Mouse (Mus musculus) kidney, postnatal 0 days (tissue): ENCODE measurements around the gene Tmem159. TPM values are rescaled to one million over a fixed set of nuclear protein-coding genes. Genes with fewer than 3 reads are reported as not detected.
A peak's percentile ranks its signal among the peaks of the same experiment; 100 is the strongest.

Experiments used
- ATAC-seq: fragments of 200-750 bp; cut with Nextera tagmentation; replicated peaks from 2 replicates; pipeline ENCODE4 v1.8.0; 2017; ENCODE audit warnings: low read depth, moderate number of reproducible peaks, moderate TSS enrichment, moderate library complexity; ENCODE audit not compliant: low FRiP score
- DNase-seq: peaks from one replicate; pipeline ENCODE4 v3.0.0-alpha.2; 2016; ENCODE audit warnings: low spot score
- H3K27ac ChIP-seq: fragments of 300-500 bp; sonication (generic); 2 replicates; pipeline ENCODE4 v1.5.1; 2014; ENCODE audit warnings: mild to moderate bottlenecking
- H3K27me3 ChIP-seq: fragments of 300-500 bp; sonication (generic); 2 replicates; pipeline ENCODE4 v1.6.1; 2014; ENCODE audit warnings: low read length, mixed read lengths; ENCODE audit not compliant: insufficient read depth
- H3K36me3 ChIP-seq: fragments of 300-500 bp; sonication (generic); 2 replicates; pipeline ENCODE4 v1.6.1; 2014; ENCODE audit warnings: low read length, mixed read lengths; ENCODE audit not compliant: insufficient read depth
- H3K4me1 ChIP-seq: fragments of 300-500 bp; sonication (generic); replicated peaks from 2 replicates; pipeline ENCODE4 v1.6.1; 2014; ENCODE audit warnings: antibody characterized with exemption, low read length, mixed read lengths; ENCODE audit not compliant: insufficient read depth
- H3K4me2 ChIP-seq: fragments of 300-500 bp; sonication (generic); 2 replicates; pipeline ENCODE4 v1.6.1; 2014; ENCODE audit warnings: mild to moderate bottlenecking, low read length, moderate library complexity, mixed read lengths
- H3K4me3 ChIP-seq: fragments of 300-500 bp; sonication (generic); replicated peaks from 2 replicates; pipeline ENCODE4 v1.5.1; 2014; ENCODE audit warnings: low read depth, low read length
- H3K9ac ChIP-seq: fragments of 300-500 bp; sonication (generic); 2 replicates; pipeline ENCODE4 v1.6.1; 2014; ENCODE audit warnings: low read depth, low read length
- H3K9me3 ChIP-seq: fragments of 300-500 bp; sonication (generic); replicated peaks from 2 replicates; pipeline ENCODE4 v1.6.1; 2016; ENCODE audit warnings: low read length, inconsistent platforms, mixed read lengths
- CTCF ChIP-seq: IDR thresholded peaks from 2 replicates; pipeline ENCODE4 v1.5.1; 2016; ENCODE audit warnings: antibody characterized with exemption, low read depth, mild to moderate bottlenecking, moderate library complexity
- WGBS: fragments of 180-500 bp; shearing (Covaris S2); extraction: QIAGEN DNeasy Blood & Tissue Kit; methylation state at CpG from one replicate; pipeline ENCODE4 v1.1.7; 2014; 5-methylcytosine and 5-hydroxymethylcytosine counted together
- polyA plus RNA-seq: library from polyadenylated mRNA; unstranded; fragments of >200 nt; fragmentation: Nextera tagmentation; extraction: Ambion mirVana; gene quantifications from 2 replicates; pipeline ENCODE4 v1.2.1, GENCODE M21; 2015

The Tmem159 gene
- polyA plus RNA-seq, 1 experiment from 2014 or later: 43.4 TPM

DNA sequence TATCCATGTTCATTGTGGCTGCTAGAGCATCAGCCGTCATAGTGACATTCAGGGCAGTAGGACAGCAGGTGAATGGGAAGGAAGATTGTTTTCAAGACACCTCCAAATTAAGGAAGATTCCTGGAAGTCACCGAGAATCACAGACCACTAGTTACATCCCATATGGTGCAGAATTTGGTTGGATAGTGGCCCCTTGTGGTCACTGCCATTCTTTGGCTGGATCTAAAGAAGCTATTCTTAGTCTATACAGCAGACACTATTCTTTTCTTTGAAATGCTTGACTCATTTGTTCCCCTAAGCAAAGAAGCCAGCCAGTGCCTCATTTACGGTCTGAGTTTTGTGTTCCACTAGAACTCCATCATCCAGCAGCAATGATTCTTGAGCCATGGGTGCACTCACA, 2.8 kb downstream of the Tmem159 start:
- DNase-seq: peak; percentile 19

DNA sequence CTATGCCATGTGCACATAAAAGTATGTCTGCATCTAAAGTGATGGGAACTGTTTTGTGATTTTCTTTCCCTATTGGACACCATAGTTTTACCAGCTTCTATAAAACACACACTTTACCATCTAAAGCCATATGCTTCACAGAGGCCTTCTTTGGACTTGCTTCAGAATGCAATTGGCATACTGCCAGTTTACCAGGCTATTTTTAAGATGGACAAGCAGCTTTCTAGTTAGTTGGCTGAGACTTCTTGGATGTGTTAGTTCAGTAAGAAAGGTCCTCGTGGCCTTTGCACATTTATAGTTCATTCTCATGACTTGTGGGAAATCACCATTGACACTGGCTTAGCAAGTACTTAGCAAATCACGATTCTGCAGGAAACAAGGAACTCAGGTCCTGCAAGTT, 4.2 kb downstream of the Tmem159 start:
- Histone ChIP-seq H3K9ac (no peak overlapping the region), H3K4me3 (no peak overlapping the region), H3K4me1 (peaks cover 4% of the 10 kb centered on the region; the same call in 1 of the 2 replicates), H3K27me3 (no peaks in the 10 kb centered on the region), H3K4me2 (no peak overlapping the region), H3K27ac (no peak overlapping the region), H3K36me3 (no peaks in the 10 kb centered on the region), H3K9me3 (no peaks in the 10 kb centered on the region)
- DNase-seq: no peak
- TF ChIP-seq CTCF: no peak
- ATAC-seq: no peak
- WGBS: 45% methylated on average over 2 of the region's 2 CpGs

More for the DNA sequence above, 2.8 kb downstream of the Tmem159 start:
- ATAC-seq: no peak
- no peak overlapping the region for H3K4me3 ChIP-seq
- no peaks in the 10 kb centered on the region for H3K9me3 ChIP-seq
- peak; percentile 61 for TF ChIP-seq CTCF
- H3K9ac ChIP-seq: no peak overlapping the region
- no peaks in the 10 kb centered on the region for H3K27me3 ChIP-seq
- peaks cover 4% of the 10 kb centered on the region; the same call in 1 of the 2 replicates for H3K4me1 ChIP-seq
- H3K36me3 ChIP-seq: no peaks in the 10 kb centered on the region
- no peak overlapping the region for H3K27ac ChIP-seq
- 65% methylated on average over 3 of the region's 3 CpGs for WGBS
- no peak overlapping the region for H3K4me2 ChIP-seq

DNA sequence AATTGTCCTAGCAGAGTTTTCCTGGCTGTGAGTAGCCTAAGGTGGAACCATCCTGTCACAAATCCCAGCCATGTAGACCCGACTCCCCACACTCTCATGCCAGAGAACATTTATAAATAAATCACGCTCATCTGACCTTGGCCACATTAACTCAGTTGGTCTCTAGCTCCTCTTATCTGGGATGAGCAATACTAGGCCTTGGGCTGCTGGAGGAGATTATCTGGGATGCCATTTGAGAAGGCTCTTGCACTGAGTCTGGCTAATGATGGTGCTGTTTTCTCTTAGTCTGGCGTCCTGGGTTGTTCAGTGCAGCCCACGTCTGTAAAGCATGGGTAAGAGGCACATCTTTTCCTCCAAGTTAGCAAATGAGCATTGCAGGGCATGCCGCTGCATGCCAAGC, 7.5 kb downstream of the Tmem159 start:
- Histone ChIP-seq H3K4me1 (no peaks in the 10 kb centered on the region), H3K4me2 (no peak overlapping the region), H3K27me3 (no peaks in the 10 kb centered on the region), H3K27ac (no peak overlapping the region), H3K4me3 (no peak overlapping the region), H3K36me3 (no peaks in the 10 kb centered on the region), H3K9ac (no peak overlapping the region), H3K9me3 (no peaks in the 10 kb centered on the region)
- DNase-seq: no peak
- ATAC-seq: no peak
- 85% methylated on average over 5 of the region's 5 CpGs for WGBS
- TF ChIP-seq CTCF: no peak

DNA sequence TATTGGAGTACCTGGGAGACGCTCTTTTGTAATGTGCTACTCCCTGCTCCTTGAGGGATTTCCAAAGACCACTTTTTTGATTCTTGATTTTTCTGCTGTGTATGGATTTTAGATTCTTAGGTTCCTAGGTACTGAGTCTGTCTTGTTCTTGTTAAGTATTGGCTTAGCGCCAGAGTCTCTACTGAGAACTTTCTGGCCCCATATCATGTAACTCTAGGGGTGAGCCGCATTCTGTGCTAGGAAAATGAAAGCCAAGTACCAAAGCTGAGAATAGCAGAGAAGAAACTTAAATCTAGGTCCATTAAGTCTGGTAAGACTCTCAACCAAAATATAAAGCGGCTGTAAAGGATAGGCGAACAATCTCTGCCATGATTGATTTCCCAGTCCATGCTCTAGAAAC, 14.8 kb downstream of the Tmem159 start:
- ATAC-seq: no peak
- Histone ChIP-seq H3K27me3 (no peaks in the 10 kb centered on the region), H3K36me3 (no peaks in the 10 kb centered on the region; the same call in 1 of the 2 replicates), H3K4me3 (no peak overlapping the region), H3K4me2 (no peak overlapping the region), H3K27ac (no peak overlapping the region), H3K4me1 (no peaks in the 10 kb centered on the region), H3K9me3 (no peaks in the 10 kb centered on the region), H3K9ac (no peak overlapping the region)
- DNase-seq: no peak
- no peak for TF ChIP-seq CTCF
- 82% methylated on average over 5 of the region's 5 CpGs for WGBS

DNA sequence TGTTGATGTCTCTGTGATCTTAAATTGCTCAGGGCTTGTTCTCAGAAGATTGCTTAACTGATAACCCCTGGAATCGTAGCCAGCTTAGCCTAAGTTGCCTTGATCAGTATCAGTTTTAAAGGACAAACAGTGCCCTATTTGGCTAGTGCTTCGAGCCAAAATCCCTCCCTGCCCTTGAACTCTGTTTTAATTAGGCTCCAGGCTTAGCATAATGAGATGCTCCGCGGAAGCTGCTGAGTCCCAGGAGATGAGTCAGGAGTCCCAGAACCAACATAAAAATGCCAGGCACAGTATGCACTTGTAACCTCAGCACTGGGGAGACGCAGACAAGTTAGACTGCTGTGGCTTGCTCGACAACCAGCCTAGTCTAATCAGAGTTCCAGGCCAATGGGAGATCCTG, 15.4 kb downstream of the Tmem159 start:
- ATAC-seq (no peak), DNase-seq (no peak)
- TF ChIP-seq CTCF: no peak
- H3K4me3 ChIP-seq: no peak overlapping the region
- H3K9ac ChIP-seq: no peak overlapping the region
- H3K27me3 ChIP-seq: no peaks in the 10 kb centered on the region
- no peaks in the 10 kb centered on the region for H3K9me3 ChIP-seq
- H3K4me1 ChIP-seq: no peaks in the 10 kb centered on the region
- H3K27ac ChIP-seq: no peak overlapping the region
- no peak overlapping the region for H3K4me2 ChIP-seq
- 32% methylated on average over 6 of the region's 6 CpGs for WGBS
- no peaks in the 10 kb centered on the region; the same call in 1 of the 2 replicates for H3K36me3 ChIP-seq

DNA sequence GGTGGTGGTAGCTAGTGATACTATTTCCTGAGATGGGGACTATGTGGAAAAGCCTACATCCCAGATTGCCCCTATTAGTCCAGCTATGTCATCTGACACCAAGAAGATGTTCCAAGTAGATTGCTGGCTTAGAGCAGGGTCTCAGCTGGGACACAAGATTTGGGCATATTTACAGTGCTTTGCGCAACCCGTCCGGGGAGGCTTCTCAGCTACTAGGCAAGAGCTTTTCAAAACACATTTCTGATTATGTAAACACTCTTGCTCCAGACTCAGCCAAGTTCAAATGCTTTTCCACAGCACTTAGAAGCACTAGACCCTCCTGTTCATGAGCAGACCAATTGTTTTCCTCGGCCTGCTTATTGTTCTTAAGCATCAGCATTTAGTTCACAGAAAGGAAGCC, 21.6 kb downstream of the Tmem159 start:
- 76% methylated on average over 4 of the region's 4 CpGs for WGBS

DNA sequence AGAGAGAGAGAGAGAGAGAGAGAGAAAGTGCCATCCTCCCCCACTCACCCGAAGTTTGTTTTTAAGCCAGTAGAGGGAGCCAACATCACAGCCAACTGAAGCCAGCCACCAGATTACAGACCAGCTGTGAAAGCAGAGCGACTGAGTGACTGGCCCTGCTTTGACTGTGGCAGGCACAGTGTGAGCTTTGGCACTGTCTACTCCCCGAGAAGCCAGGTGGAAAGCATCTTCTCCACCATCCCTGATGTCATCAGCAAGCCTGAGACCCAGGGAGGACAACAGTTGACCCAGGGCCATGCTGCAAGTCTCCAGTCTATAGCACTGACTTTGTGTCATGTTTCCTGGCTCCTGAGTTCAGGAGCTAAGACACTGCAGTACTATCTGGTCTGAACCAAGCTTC, 22.7 kb downstream of the Tmem159 start:
- TF ChIP-seq CTCF: peak; percentile 92
- Histone ChIP-seq H3K27ac (no peak overlapping the region), H3K4me3 (no peak overlapping the region), H3K27me3 (no peaks in the 10 kb centered on the region), H3K9me3 (no peaks in the 10 kb centered on the region), H3K4me2 (no peak overlapping the region), H3K36me3 (no peaks in the 10 kb centered on the region; the same call in 1 of the 2 replicates), H3K9ac (no peak overlapping the region), H3K4me1 (peaks cover 5% of the 10 kb centered on the region; the same call in 1 of the 2 replicates)
- WGBS: 2% methylated on average over 3 of the region's 3 CpGs
- DNase-seq: peak; percentile 87
- peak; percentile 88 for ATAC-seq

More for the DNA sequence above, 21.6 kb downstream of the Tmem159 start:
- H3K27me3 ChIP-seq: no peaks in the 10 kb centered on the region
- DNase-seq: no peak
- no peak overlapping the region for H3K4me2 ChIP-seq
- H3K9ac ChIP-seq: no peak overlapping the region
- peaks cover 5% of the 10 kb centered on the region; the same call in 1 of the 2 replicates for H3K4me1 ChIP-seq
- H3K27ac ChIP-seq: no peak overlapping the region
- H3K36me3 ChIP-seq: no peaks in the 10 kb centered on the region; the same call in 1 of the 2 replicates
- ATAC-seq: no peak
- H3K4me3 ChIP-seq: no peak overlapping the region
- no peak for TF ChIP-seq CTCF
- no peaks in the 10 kb centered on the region for H3K9me3 ChIP-seq
